ENCODE assay signal across 37 mouse cellular contexts in genomic region chr6:35351826-35352225, GRCm38 (mm10). TPM values are rescaled to one million over a fixed set of nuclear protein-coding genes. Genes with fewer than 3 reads are reported as not detected.
"Had no signal": no experiment of that assay in that cellular context is flagged by ENCODE, and none has a peak within 500 bp of the region (broad histone marks: within the 10 kb centered on the region; RNA-seq: fewer than 3 reads in every experiment).

No protein-coding gene starts in this region.

- H3K36me3 ChIP-seq: limb, embryonic 12.5 days; limb, embryonic 13.5 days; limb, embryonic 15.5 days; liver, embryonic 12.5 days; liver, embryonic 13.5 days; liver, embryonic 15.5 days; lung, embryonic 15.5 days; midbrain, embryonic 10.5 days; midbrain, embryonic 12.5 days; midbrain, embryonic 13.5 days; midbrain, embryonic 15.5 days; neural tube, embryonic 12.5 days; neural tube, embryonic 13.5 days had no signal

- H3K4me3 ChIP-seq: limb, embryonic 12.5 days; limb, embryonic 13.5 days; limb, embryonic 15.5 days; liver, embryonic 12.5 days; liver, embryonic 13.5 days; liver, embryonic 15.5 days; lung, embryonic 15.5 days; megakaryocyte, embryonic 14.5 days; midbrain, embryonic 10.5 days; midbrain, embryonic 12.5 days; midbrain, embryonic 13.5 days; midbrain, embryonic 15.5 days; myocyte; neural tube, embryonic 12.5 days; neural tube, embryonic 13.5 days had no signal

- H3K4me2 ChIP-seq: limb, embryonic 12.5 days; limb, embryonic 13.5 days; limb, embryonic 15.5 days; liver, embryonic 11.5 days; liver, embryonic 12.5 days; liver, embryonic 13.5 days; liver, embryonic 15.5 days; lung, embryonic 14.5 days; lung, embryonic 15.5 days; midbrain, embryonic 11.5 days; midbrain, embryonic 12.5 days; midbrain, embryonic 13.5 days; midbrain, embryonic 15.5 days; neural tube, embryonic 12.5 days; neural tube, embryonic 13.5 days had no signal

- H3K27ac ChIP-seq: limb, embryonic 12.5 days; limb, embryonic 13.5 days; limb, embryonic 15.5 days; liver, embryonic 12.5 days; liver, embryonic 13.5 days; liver, embryonic 14.5 days; liver, embryonic 15.5 days; lung, embryonic 15.5 days; macrophage; midbrain, embryonic 10.5 days; midbrain, embryonic 12.5 days; midbrain, embryonic 13.5 days; midbrain, embryonic 15.5 days; neural tube, embryonic 12.5 days; neural tube, embryonic 13.5 days had no signal

- H3K9ac ChIP-seq: limb, embryonic 12.5 days; limb, embryonic 13.5 days; limb, embryonic 15.5 days; liver, embryonic 12.5 days; liver, embryonic 13.5 days; liver, embryonic 14.5 days; liver, embryonic 15.5 days; liver, postnatal 0 days; lung, embryonic 14.5 days; lung, embryonic 15.5 days; midbrain, embryonic 12.5 days; midbrain, embryonic 13.5 days; midbrain, embryonic 15.5 days; neural tube, embryonic 12.5 days; neural tube, embryonic 13.5 days had no signal

- H3K27me3 ChIP-seq: limb, embryonic 12.5 days; limb, embryonic 13.5 days; limb, embryonic 15.5 days; liver, embryonic 13.5 days; liver, embryonic 15.5 days; midbrain, embryonic 12.5 days; midbrain, embryonic 13.5 days; midbrain, embryonic 15.5 days; neural tube, embryonic 12.5 days; neural tube, embryonic 13.5 days had no signal

- H3K9me3 ChIP-seq: limb, embryonic 12.5 days; limb, embryonic 13.5 days; limb, embryonic 15.5 days; liver, embryonic 12.5 days; liver, embryonic 13.5 days; liver, embryonic 15.5 days; lung, embryonic 15.5 days; midbrain, embryonic 10.5 days; midbrain, embryonic 12.5 days; midbrain, embryonic 13.5 days; midbrain, embryonic 15.5 days; neural tube, embryonic 12.5 days; neural tube, embryonic 13.5 days had no signal

- DNase-seq: left cerebral cortex, postnatal 4 days; liver; liver, embryonic 13.5 days; liver, postnatal 0 days; lung, adult 18-20 months; lung, adult 2 months; lung, embryonic 14.5 days; lung, postnatal 10 days; lung, postnatal 14 days; lung, postnatal 36 days; lung, postnatal 4 days; midbrain, embryonic 14.5 days had no signal

- ATAC-seq: liver, embryonic 12.5 days; liver, postnatal 0 days; lung, postnatal 0 days; midbrain, embryonic 13.5 days; midbrain, embryonic 15.5 days; midbrain, embryonic 16.5 days had no signal

RNA-seq across cellular contexts. Expression of gene Fam180a, which starts 25.9 kb away (rescaled TPM):
- total RNA-seq: megakaryocyte progenitor cell, adult 5-6 weeks; megakaryocyte, adult 5-6 weeks; megakaryocyte-erythroid progenitor cell, adult 5-6 weeks had no signal
- polyA plus RNA-seq: limb, embryonic 11.5 days; limb, embryonic 12.5 days; liver, embryonic 11.5 days; liver, embryonic 12.5 days; macrophage; midbrain, embryonic 10.5 days; midbrain, embryonic 11.5 days; neural tube, embryonic 11.5 days; neural tube, embryonic 12.5 days had no signal

RNA-seq across cellular contexts. Expression of gene Slc13a4, which starts 43.9 kb away (rescaled TPM):
- total RNA-seq: megakaryocyte progenitor cell, adult 5-6 weeks; megakaryocyte-erythroid progenitor cell, adult 5-6 weeks had no signal
- polyA plus RNA-seq: macrophage had no signal
